Mouse (Mus musculus) myocyte (in vitro differentiated cells): Measurements from ENCODE around the gene 2410137M14Rik. TPM values are rescaled to one million over a fixed set of nuclear protein-coding genes. Genes with fewer than 3 reads are reported as not detected.

Source experiments
- H3K27me3 ChIP-seq: one replicate; pipeline ENCODE4 v1.6.1; 2011; ENCODE audit not compliant: control insufficient read depth, insufficient read depth, insufficient read length
- H3K36me3 ChIP-seq: one replicate; pipeline ENCODE4 v1.6.1; 2011; ENCODE audit not compliant: control insufficient read depth, insufficient read depth
- H3K4me2 ChIP-seq: one replicate; pipeline ENCODE4 v1.6.1; 2011; ENCODE audit warnings: low read depth, control low read depth
- H3K4me3 ChIP-seq: one replicate; pipeline ENCODE4 v1.5.1; 2011; ENCODE audit warnings: mild to moderate bottlenecking, control low read depth, moderate library complexity
- H3K79me2 ChIP-seq: one replicate; pipeline ENCODE4 v1.6.1; 2011; ENCODE audit not compliant: control insufficient read depth, insufficient read depth
- H3ac ChIP-seq: one replicate; pipeline ENCODE4 v1.6.1; 2011; ENCODE audit not compliant: control insufficient read depth, insufficient read length
- CEBPB ChIP-seq: IDR thresholded peaks from 2 replicates; pipeline ENCODE4 v1.6.1; 2011; ENCODE audit warnings: mild to moderate bottlenecking, moderate library complexity; ENCODE audit not compliant: poor library complexity, insufficient read depth, severe bottlenecking
- E2F4 ChIP-seq: IDR thresholded peaks from one replicate; pipeline ENCODE4 v1.6.1; 2011; ENCODE audit warnings: mild to moderate bottlenecking, control low read depth, moderate library complexity; ENCODE audit not compliant: insufficient read depth
- MAX ChIP-seq: IDR thresholded peaks from one replicate; pipeline ENCODE4 v1.6.1; 2011; ENCODE audit warnings: low read depth, mild to moderate bottlenecking, control low read depth
- MYOD1 ChIP-seq, 3 experiments: IDR thresholded peaks; one replicate each; pipeline ENCODE4 v1.6.1; 2011; ENCODE audit warnings: control low read depth in 2 of 3, low read depth in 2 of 3, mild to moderate bottlenecking in 2 of 3, moderate library complexity in 1 of 3; ENCODE audit not compliant: insufficient read length in 2 of 3, control insufficient read depth in 1 of 3
- MYOG ChIP-seq, 3 experiments: IDR thresholded peaks; one replicate each; pipeline ENCODE4 v1.6.1; 2011; ENCODE audit warnings: control low read depth in 2 of 3, low read depth in 2 of 3, mild to moderate bottlenecking in 2 of 3; ENCODE audit not compliant: insufficient read length in 2 of 3, control insufficient read depth in 1 of 3, insufficient read depth in 1 of 3
- POLR2A ChIP-seq: IDR thresholded peaks from one replicate; pipeline ENCODE4 v1.6.1; 2011; ENCODE audit warnings: low read depth, mild to moderate bottlenecking, control low read depth, moderate library complexity; ENCODE audit not compliant: insufficient read length
- POLR2AphosphoS2 ChIP-seq: IDR thresholded peaks from one replicate; pipeline ENCODE4 v1.6.1; 2011; ENCODE audit warnings: low read depth, control low read depth; ENCODE audit not compliant: insufficient read length
- REST ChIP-seq: IDR thresholded peaks from one replicate; pipeline ENCODE4 v1.6.1; 2011; ENCODE audit warnings: mild to moderate bottlenecking, control low read depth, moderate library complexity; ENCODE audit not compliant: insufficient read depth, insufficient read length
- SRF ChIP-seq: IDR thresholded peaks from one replicate; pipeline ENCODE4 v1.6.1; 2011; ENCODE audit warnings: low read depth; ENCODE audit not compliant: control insufficient read depth, insufficient read length
- TCF12 ChIP-seq: IDR thresholded peaks from one replicate; pipeline ENCODE4 v1.6.1; 2011; ENCODE audit warnings: mild to moderate bottlenecking, control low read depth; ENCODE audit not compliant: poor library complexity, insufficient read depth, severe bottlenecking
- TCF3 ChIP-seq: IDR thresholded peaks from one replicate; pipeline ENCODE4 v1.6.1; 2011; ENCODE audit warnings: low read depth, control low read depth; ENCODE audit not compliant: insufficient read length
- USF1 ChIP-seq: IDR thresholded peaks from one replicate; pipeline ENCODE4 v1.6.1; 2011; ENCODE audit warnings: low read depth, mild to moderate bottlenecking, control low read depth, moderate library complexity
- polyA plus RNA-seq: library from polyadenylated mRNA; unstranded; fragments of >200 nt; fragmentation: generic; extraction: Trizol; gene quantifications from one replicate; pipeline ENCODE4 v1.2.1, GENCODE M21; 2012; ENCODE audit warnings: missing spikeins

2410137M14Rik gene
- polyA plus RNA-seq, 1 experiment, result not detected

GRCm38 (mm10) chr17:36952631-36953030 lies 28.4 kb downstream of the 2410137M14Rik start:
- Histone ChIP-seq H3K4me2 (no peak overlapping the region), H3K36me3 (peaks cover 17% of the 10 kb centered on the region)
- TF ChIP-seq CEBPB (no peak), MAX (no peak), MYOD1 (IDR thresholded peaks at IDR 0.05; ENCODE audit: control insufficient read depth in 1 of 3, insufficient read length in 2 of 3, low read depth in 2 of 3) (no peak), SRF (no peak), POLR2A (no peak), TCF12 (no peak), POLR2AphosphoS2 (no peak), USF1 (no peak), TCF3 (no peak), REST (no peak)

GRCm38 (mm10) chr17:36950981-36951947 lies 29.8 kb downstream of the 2410137M14Rik start, which contains the start of gene Ppp1r11:
Gene Ppp1r11 (minus strand): TSS chr17:36951741.
- Histone ChIP-seq H3ac (no peak within 1 kb of the TSS), H3K27me3 (no peaks in the 10 kb centered on the region), H3K4me2 (peak within 1 kb of the TSS; percentile 79), H3K4me3 (peak within 1 kb of the TSS; percentile 59), H3K79me2 (peaks cover 11% of the 10 kb centered on the region), H3K36me3 (peaks cover 10% of the 10 kb centered on the region)
- peak; percentile 55 for TF ChIP-seq POLR2A
- peak; percentile 48 for TF ChIP-seq POLR2AphosphoS2
- no peak for TF ChIP-seq SRF
- TF ChIP-seq E2F4, result no peak
- no peak for TF ChIP-seq REST
- peak in 1 of 3 experiments; percentile 29 for TF ChIP-seq MYOG (IDR thresholded peaks at IDR 0.05; ENCODE audit: control insufficient read depth in 1 of 3, insufficient read depth in 1 of 3, insufficient read length in 2 of 3, low read depth in 2 of 3)
- TF ChIP-seq MYOD1 (IDR thresholded peaks at IDR 0.05; ENCODE audit: control insufficient read depth in 1 of 3, insufficient read length in 2 of 3, low read depth in 2 of 3), result peak in 1 of 3 experiments; percentile 20

More at GRCm38 (mm10) chr17:36952631-36953030, 28.4 kb downstream of the 2410137M14Rik start:
- H3K4me3 ChIP-seq, result no peak overlapping the region
- H3ac ChIP-seq, result no peak overlapping the region
- peaks cover 24% of the 10 kb centered on the region for H3K79me2 ChIP-seq
- no peaks in the 10 kb centered on the region for H3K27me3 ChIP-seq

DNA sequence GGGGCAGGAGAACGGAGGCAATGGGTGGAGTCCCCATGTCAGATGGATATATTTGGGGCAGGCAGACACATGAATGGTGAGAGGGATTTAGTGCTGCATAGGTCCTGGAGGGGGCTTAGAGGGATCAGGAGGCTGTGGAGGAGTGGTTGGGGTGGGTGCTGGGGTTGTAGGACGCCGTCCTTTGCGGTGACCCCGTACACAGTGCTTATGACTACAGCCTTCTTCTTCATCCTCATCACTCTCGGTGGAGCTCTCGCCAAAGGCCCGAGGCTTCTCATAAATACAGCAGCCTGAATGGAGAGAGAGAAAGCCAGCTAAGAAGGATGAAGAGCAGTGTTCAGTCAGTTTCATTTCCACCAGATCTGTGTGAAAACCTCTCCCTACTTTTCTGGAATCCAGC lies 31.8 kb downstream of the 2410137M14Rik start:
- Histone ChIP-seq H3K27me3 (no peaks in the 10 kb centered on the region), H3K4me3 (no peak overlapping the region), H3K79me2 (peaks cover 9% of the 10 kb centered on the region), H3K36me3 (peaks cover 6% of the 10 kb centered on the region), H3K4me2 (no peak overlapping the region), H3ac (no peak overlapping the region)
- TF ChIP-seq E2F4 (no peak), MAX (no peak), CEBPB (no peak), MYOG (IDR thresholded peaks at IDR 0.05; ENCODE audit: control insufficient read depth in 1 of 3, insufficient read depth in 1 of 3, insufficient read length in 2 of 3, low read depth in 2 of 3) (no peak), SRF (no peak), POLR2AphosphoS2 (no peak), REST (no peak)

DNA sequence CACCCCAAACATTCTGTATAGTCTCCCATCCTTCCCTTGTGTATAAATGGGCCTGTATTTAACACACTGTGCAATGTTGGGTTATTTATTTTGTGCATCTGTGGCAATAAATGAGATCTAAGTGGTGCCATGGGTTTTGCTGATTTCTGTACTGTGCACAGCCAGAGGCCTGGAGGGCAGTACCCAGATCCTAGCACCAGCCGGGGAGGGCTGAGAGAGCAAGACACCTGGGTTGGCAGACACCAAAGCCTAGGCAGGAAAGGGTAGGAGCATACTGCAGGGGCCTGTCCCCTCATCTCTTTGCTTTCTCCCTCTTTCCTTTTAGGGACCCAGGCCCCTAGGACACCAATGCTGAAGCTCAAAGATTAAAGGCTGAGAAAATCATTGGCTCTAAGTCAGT lies 32.8 kb downstream of the 2410137M14Rik start:
- Histone ChIP-seq H3ac (no peak overlapping the region), H3K36me3 (no peaks in the 10 kb centered on the region), H3K79me2 (peaks cover 9% of the 10 kb centered on the region), H3K4me3 (no peak overlapping the region), H3K27me3 (no peaks in the 10 kb centered on the region), H3K4me2 (no peak overlapping the region)
- peak; percentile 14 for TF ChIP-seq POLR2AphosphoS2
- TF ChIP-seq POLR2A, result no peak

- Histone ChIP-seq H3ac (no peak overlapping the region), H3K4me2 (peak overlapping the region; percentile 34), H3K4me3 (no peak overlapping the region), H3K79me2 (peaks cover 9% of the 10 kb centered on the region), H3K27me3 (no peaks in the 10 kb centered on the region), H3K36me3 (no peaks in the 10 kb centered on the region)
- TF ChIP-seq POLR2A, result peak; percentile 28
- TF ChIP-seq REST, result no peak
- TF ChIP-seq E2F4, result no peak
- peak; percentile 82 for TF ChIP-seq POLR2AphosphoS2
- TF ChIP-seq TCF12, result no peak
Observed at GRCm38 (mm10) chr17:36947051-36947819, 33.8 kb downstream of the 2410137M14Rik start.
